Mouse (Mus musculus): Measurements from ENCODE around the gene Hoxa7. TPM values are rescaled to one million over a fixed set of nuclear protein-coding genes. Genes with fewer than 3 reads are reported as not detected.

Hoxa7 gene
- polyA plus RNA-seq, 1 experiment = 1.4 TPM

DNA sequence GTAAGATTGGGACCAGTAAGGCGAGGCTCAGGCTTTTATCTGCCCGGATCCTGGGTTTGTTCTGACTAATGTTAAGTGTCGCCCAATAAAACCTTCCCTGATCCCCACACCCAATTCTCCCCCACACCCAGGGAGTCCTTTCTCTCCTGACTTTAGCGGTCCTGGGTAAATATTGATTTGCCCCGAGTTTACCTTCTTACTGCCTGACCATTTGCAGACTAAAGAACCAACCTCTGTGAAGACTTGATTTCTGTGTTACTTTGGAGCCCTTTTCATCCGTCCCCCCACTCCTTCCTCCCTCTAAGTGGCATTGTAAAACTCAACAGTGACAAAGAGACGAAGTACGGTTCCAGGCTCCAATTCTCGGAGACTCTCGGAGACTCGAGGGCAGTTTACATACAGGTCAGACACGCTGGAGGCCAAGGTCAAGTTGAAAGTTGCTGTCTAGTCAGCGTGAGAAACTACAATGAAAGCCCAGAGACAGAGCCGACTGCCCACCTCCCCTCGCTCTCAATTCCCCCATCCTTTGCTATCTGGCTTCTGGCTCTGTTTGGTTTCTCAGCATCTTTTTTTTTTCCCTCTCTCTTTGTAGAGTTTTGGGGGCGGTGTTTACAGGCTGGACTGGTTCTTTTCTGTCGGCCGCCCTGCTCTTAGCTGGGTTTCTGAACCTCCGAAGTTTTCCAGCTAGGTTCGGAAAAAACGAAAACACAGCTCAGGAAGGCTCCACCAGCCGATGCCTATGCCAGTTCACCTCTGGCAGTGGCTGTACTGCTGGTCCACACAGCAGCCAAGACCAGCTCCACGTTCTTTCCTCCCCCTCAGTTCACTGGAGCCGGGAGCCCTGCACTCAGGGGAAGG, 41.0 kb upstream of the Hoxa7 start:
- Histone ChIP-seq H3K9ac (ENCODE audit: low read depth, poor library complexity, severe bottlenecking) (no peak overlapping the region), H3K27me3 (ENCODE audit: control insufficient read depth, insufficient read depth, low read length, poor library complexity, severe bottlenecking) (peaks cover 61% of the 10 kb centered on the region), H3K9me3 (replicated peaks; ENCODE audit: control insufficient read depth, insufficient read depth, low read length, poor library complexity, severe bottlenecking) (no peaks in the 10 kb centered on the region), H3K4me1 (ENCODE audit: control insufficient read depth, insufficient read depth, low read length) (no peaks in the 10 kb centered on the region), H3K4me3 (ENCODE audit: low read depth, low read length) (no peak overlapping the region), H3K36me3 (ENCODE audit: control insufficient read depth, insufficient read depth, low read length, poor library complexity, severe bottlenecking) (no peaks in the 10 kb centered on the region), H3K27ac (ENCODE audit: insufficient read depth, low read length) (no peak overlapping the region)
- TF ChIP-seq POLR2A (IDR thresholded peaks at IDR 0.05; ENCODE audit: insufficient read depth, low read length) = no peak
- no peak for TF ChIP-seq EP300 (IDR thresholded peaks at IDR 0.05; ENCODE audit: insufficient read depth, low read depth, low read length)
- no peak for TF ChIP-seq CTCF (IDR thresholded peaks at IDR 0.05; ENCODE audit: low read depth, low read length)

- Histone ChIP-seq H3K9me3 (replicated peaks; ENCODE audit: control insufficient read depth, insufficient read depth, low read length, poor library complexity, severe bottlenecking) (no peaks in the 10 kb centered on the region), H3K27me3 (ENCODE audit: control insufficient read depth, insufficient read depth, low read length, poor library complexity, severe bottlenecking) (peaks cover 61% of the 10 kb centered on the region), H3K27ac (ENCODE audit: insufficient read depth, low read length) (no peak overlapping the region), H3K36me3 (ENCODE audit: control insufficient read depth, insufficient read depth, low read length, poor library complexity, severe bottlenecking) (no peaks in the 10 kb centered on the region), H3K9ac (ENCODE audit: low read depth, poor library complexity, severe bottlenecking) (no peak overlapping the region), H3K4me3 (ENCODE audit: low read depth, low read length) (no peak overlapping the region), H3K4me1 (ENCODE audit: control insufficient read depth, insufficient read depth, low read length) (no peaks in the 10 kb centered on the region)
- TF ChIP-seq POLR2A (IDR thresholded peaks at IDR 0.05; ENCODE audit: insufficient read depth, low read length) (no peak), CTCF (IDR thresholded peaks at IDR 0.05; ENCODE audit: low read depth, low read length) (no peak), EP300 (IDR thresholded peaks at IDR 0.05; ENCODE audit: insufficient read depth, low read depth, low read length) (no peak)
These were observed 40.3 kb upstream of the Hoxa7 start for GRCm38 (mm10) chr6:52261751-52262462.

DNA sequence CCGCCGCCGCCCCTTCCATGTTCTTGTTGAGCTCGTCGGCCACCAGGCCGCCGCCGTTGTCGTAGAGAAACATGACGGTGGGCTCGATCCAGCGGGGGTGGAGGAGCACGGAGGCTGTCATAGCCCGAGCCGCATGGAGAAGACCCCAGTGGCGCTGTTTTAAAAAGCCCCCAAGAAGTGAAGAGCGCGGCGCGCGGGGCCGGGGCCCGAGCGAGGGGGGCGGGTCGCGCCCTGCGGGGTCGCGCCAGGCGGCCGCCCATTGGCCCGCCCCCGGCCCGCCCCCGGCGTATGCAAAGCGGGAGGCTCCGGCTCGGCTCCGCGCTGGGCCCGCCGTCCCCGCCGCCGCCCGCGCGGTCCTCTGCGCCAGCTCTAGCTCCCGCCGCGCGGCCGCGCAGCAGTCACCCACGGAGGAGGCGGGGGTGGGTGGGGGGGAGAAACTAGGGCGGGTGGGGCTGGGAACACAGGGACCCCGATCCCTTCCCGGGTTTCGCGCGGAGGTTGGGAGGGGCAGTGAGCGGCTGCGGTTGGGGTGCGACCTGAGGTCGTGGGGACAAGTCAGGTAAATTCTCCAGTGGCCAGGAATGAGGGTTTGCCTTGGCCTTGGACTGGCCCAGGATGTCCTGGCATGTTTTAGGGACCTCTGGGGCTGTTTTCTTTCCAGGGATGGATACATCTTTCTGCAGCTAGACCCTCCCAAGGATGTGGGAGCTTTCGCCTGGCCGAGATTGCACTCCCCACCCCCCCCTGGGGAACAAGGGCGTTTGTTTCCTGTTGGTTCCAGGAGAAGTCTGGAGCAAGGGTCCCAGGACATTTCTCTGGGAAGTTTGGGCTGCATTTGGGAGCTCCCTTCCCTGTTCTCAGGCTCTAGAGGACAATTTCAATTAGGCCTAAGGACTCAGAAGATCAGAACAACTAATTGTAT, 39.3 kb upstream of the Hoxa7 start, which contains the start of gene Hoxa13:
Gene Hoxa13 (minus strand): TSS at position 227 of the 922 bp plus-strand sequence.
- Histone ChIP-seq H3K27ac (ENCODE audit: insufficient read depth, low read length) (no peak within 1 kb of the TSS), H3K9ac (ENCODE audit: low read depth, poor library complexity, severe bottlenecking) (peak within 1 kb of the TSS; percentile 85)

GRCm38 (mm10) chr6:52259811-52260261, 38.2 kb upstream of the Hoxa7 start:
- no peak overlapping the region for H3K27ac ChIP-seq (ENCODE audit: insufficient read depth, low read length)
- peak overlapping the region; percentile 85 for H3K9ac ChIP-seq (ENCODE audit: low read depth, poor library complexity, severe bottlenecking)
- H3K4me1 ChIP-seq (ENCODE audit: control insufficient read depth, insufficient read depth, low read length) = no peaks in the 10 kb centered on the region
- H3K36me3 ChIP-seq (ENCODE audit: control insufficient read depth, insufficient read depth, low read length, poor library complexity, severe bottlenecking) = no peaks in the 10 kb centered on the region
- TF ChIP-seq EP300 (IDR thresholded peaks at IDR 0.05; ENCODE audit: insufficient read depth, low read depth, low read length) (no peak), POLR2A (IDR thresholded peaks at IDR 0.05; ENCODE audit: insufficient read depth, low read length) (no peak), CTCF (IDR thresholded peaks at IDR 0.05; ENCODE audit: low read depth, low read length) (peak; percentile 2)
- H3K4me3 ChIP-seq (ENCODE audit: low read depth, low read length) = peak overlapping the region; percentile 76
- peaks cover 50% of the 10 kb centered on the region for H3K27me3 ChIP-seq (ENCODE audit: control insufficient read depth, insufficient read depth, low read length, poor library complexity, severe bottlenecking)
- no peaks in the 10 kb centered on the region for H3K9me3 ChIP-seq (replicated peaks; ENCODE audit: control insufficient read depth, insufficient read depth, low read length, poor library complexity, severe bottlenecking)

More for the DNA sequence above, 39.3 kb upstream of the Hoxa7 start, which contains the start of gene Hoxa13:
- Histone ChIP-seq H3K4me3 (ENCODE audit: low read depth, low read length) (peak within 1 kb of the TSS; percentile 88), H3K4me1 (ENCODE audit: control insufficient read depth, insufficient read depth, low read length) (no peaks in the 10 kb centered on the region), H3K27me3 (ENCODE audit: control insufficient read depth, insufficient read depth, low read length, poor library complexity, severe bottlenecking) (peaks cover 54% of the 10 kb centered on the region), H3K9me3 (replicated peaks; ENCODE audit: control insufficient read depth, insufficient read depth, low read length, poor library complexity, severe bottlenecking) (no peaks in the 10 kb centered on the region), H3K36me3 (ENCODE audit: control insufficient read depth, insufficient read depth, low read length, poor library complexity, severe bottlenecking) (no peaks in the 10 kb centered on the region)
- no peak for TF ChIP-seq CTCF (IDR thresholded peaks at IDR 0.05; ENCODE audit: low read depth, low read length)
- TF ChIP-seq EP300 (IDR thresholded peaks at IDR 0.05; ENCODE audit: insufficient read depth, low read depth, low read length) = no peak

DNA sequence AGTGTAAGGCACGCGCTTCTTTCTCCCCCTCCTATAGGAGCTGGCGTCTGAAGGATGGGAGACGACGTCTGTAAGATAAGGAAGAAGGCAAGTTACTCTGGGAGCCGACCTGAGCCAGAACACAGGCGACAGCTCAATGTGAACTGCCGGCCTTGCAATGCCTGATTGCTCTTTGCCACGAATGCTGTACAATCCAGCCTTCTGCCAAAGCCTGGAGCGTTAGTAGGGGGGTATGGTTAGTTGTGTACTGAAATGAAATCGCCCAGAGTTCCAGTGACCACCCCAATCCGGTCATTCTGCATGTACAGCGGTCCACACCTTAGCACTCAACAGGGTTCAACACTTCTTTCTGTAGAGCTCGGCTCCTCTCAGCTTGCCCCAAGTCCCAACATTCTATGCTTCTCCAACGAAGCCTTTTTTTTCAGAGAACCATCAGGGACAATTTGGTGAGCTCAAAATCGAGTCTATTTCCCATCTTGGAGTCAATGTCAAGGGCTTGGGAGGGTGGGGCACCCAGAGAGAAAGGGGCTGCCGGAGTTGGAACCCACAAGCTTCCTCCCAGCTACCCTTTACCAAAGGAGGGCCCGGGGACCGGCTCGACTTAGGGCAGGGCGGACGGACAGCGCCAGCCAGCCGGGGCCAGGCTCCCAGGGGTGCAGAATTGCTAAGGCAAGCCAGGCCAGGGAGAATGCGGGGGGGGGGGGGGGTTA, 37.6 kb upstream of the Hoxa7 start:
- Histone ChIP-seq H3K36me3 (ENCODE audit: control insufficient read depth, insufficient read depth, low read length, poor library complexity, severe bottlenecking) (no peaks in the 10 kb centered on the region), H3K27ac (ENCODE audit: insufficient read depth, low read length) (no peak overlapping the region), H3K4me3 (ENCODE audit: low read depth, low read length) (no peak overlapping the region), H3K9me3 (replicated peaks; ENCODE audit: control insufficient read depth, insufficient read depth, low read length, poor library complexity, severe bottlenecking) (no peaks in the 10 kb centered on the region), H3K9ac (ENCODE audit: low read depth, poor library complexity, severe bottlenecking) (peak overlapping the region; percentile 85), H3K27me3 (ENCODE audit: control insufficient read depth, insufficient read depth, low read length, poor library complexity, severe bottlenecking) (peaks cover 49% of the 10 kb centered on the region), H3K4me1 (ENCODE audit: control insufficient read depth, insufficient read depth, low read length) (no peaks in the 10 kb centered on the region)
- TF ChIP-seq POLR2A (IDR thresholded peaks at IDR 0.05; ENCODE audit: insufficient read depth, low read length) (no peak), EP300 (IDR thresholded peaks at IDR 0.05; ENCODE audit: insufficient read depth, low read depth, low read length) (no peak), CTCF (IDR thresholded peaks at IDR 0.05; ENCODE audit: low read depth, low read length) (no peak)
